Mouse (Mus musculus) stomach, embryonic 15.5 days (tissue): ENCODE measurements around the gene Cpsf7. TPM values are rescaled to one million over a fixed set of nuclear protein-coding genes. Genes with fewer than 3 reads are reported as not detected.

Source experiments
- ATAC-seq: fragments of 200-750 bp; cut with Nextera tagmentation; 2 replicates; pipeline ENCODE4 v1.8.0; 2017; ENCODE audit warnings: low read depth, moderate number of reproducible peaks, moderate TSS enrichment; ENCODE audit not compliant: insufficient read depth, low FRiP score
- H3K27ac ChIP-seq: fragments of 300-500 bp; sonication (generic); 2 replicates; pipeline ENCODE4 v1.5.1; 2015; ENCODE audit warnings: mild to moderate bottlenecking, inconsistent platforms
- H3K27me3 ChIP-seq: fragments of 300-500 bp; sonication (generic); replicated peaks from 2 replicates; pipeline ENCODE4 v1.6.1; 2015; ENCODE audit warnings: inconsistent platforms
- H3K36me3 ChIP-seq: fragments of 300-500 bp; sonication (generic); 2 replicates; pipeline ENCODE4 v1.6.1; 2015; ENCODE audit warnings: inconsistent platforms
- H3K4me1 ChIP-seq: fragments of 300-500 bp; sonication (generic); 2 replicates; pipeline ENCODE4 v1.6.1; 2015; ENCODE audit warnings: inconsistent platforms
- H3K4me2 ChIP-seq: fragments of 300-500 bp; sonication (generic); 2 replicates; pipeline ENCODE4 v1.6.1; 2015; ENCODE audit warnings: mild to moderate bottlenecking, inconsistent platforms
- H3K4me3 ChIP-seq: fragments of 300-500 bp; sonication (generic); replicated peaks from 2 replicates; pipeline ENCODE4 v1.5.1; 2015; ENCODE audit warnings: inconsistent platforms
- H3K9ac ChIP-seq: fragments of 300-500 bp; sonication (generic); 2 replicates; pipeline ENCODE4 v1.6.1; 2015; ENCODE audit warnings: inconsistent platforms
- H3K9me3 ChIP-seq: fragments of 300-500 bp; sonication (generic); 2 replicates; pipeline ENCODE4 v1.6.1; 2016; ENCODE audit warnings: inconsistent platforms
- WGBS: fragments of 180-500 bp; shearing (Covaris S2); methylation state at CpG from one replicate; pipeline ENCODE4 v1.1.7; 2015; 5-methylcytosine and 5-hydroxymethylcytosine counted together
- polyA plus RNA-seq: library from polyadenylated mRNA; unstranded; fragments of >200 nt; fragmentation: Nextera tagmentation; extraction: Ambion mirVana; gene quantifications from 2 replicates; pipeline ENCODE4 v1.2.1, GENCODE M21; 2015

The Cpsf7 gene
- polyA plus RNA-seq, 1 experiment from 2014 or later = 30.8 TPM

DNA sequence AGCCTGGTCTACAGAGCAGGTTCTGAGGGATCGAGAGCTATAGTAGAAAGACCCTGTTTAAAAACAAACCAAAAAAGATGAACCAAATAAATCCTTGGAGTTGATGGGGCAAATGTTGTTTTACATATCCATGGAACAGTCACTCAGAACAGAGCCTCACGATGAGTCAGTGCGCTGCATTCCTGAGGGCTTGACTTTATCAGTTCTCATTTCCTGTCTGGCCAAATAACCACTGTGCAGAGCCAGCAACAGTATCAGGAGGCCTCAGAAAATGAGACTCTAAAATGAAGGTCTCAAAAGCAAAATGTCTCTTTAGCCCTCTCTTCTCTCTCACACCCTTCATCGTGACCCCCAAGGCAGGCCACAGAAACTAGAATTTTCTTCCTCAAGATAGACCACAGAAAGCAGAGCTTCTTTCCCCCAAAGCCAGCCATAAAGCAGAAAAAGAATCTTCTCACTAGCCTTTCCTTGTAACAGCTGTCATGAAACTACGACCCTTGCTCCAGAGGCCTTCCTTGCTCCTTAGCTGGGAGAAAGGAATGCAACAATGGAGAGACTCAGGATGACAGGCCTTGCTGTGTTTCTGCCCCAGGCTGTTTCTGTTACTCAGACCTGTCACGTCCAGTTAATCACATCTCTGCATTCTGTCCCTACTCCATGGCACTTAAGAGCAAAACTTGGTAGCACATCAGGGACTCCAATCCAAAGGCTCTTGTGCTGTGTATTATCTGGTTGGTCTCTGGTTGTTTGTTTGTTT, 36.7 kb downstream of the Cpsf7 start:
- H3K36me3 ChIP-seq = no peaks in the 10 kb centered on the region
- no peak; the same call in 1 of the 2 replicates for ATAC-seq

DNA sequence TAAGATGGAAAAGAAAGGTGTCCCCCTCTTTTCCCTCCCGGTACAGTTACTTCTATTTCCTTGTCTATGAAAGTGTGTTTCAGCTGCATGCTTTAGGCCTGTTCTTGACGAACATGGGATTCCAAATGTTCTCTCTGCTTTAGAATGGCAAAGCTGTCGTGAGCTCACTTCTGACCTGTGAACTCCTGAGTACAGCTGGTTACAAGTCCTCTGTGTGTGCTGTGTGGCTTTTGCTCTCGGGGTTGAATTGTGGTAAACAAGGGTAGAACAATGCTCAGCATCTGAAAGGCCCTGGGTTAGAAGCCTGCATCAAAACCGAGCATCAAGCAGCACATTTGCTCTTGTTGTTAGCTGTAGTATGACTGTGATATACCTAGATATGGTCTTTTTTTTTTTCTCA, 37.3 kb downstream of the Cpsf7 start:
- Histone ChIP-seq H3K27ac (no peak overlapping the region), H3K4me1 (no peaks in the 10 kb centered on the region), H3K4me3 (no peak overlapping the region), H3K4me2 (no peak overlapping the region), H3K27me3 (no peaks in the 10 kb centered on the region), H3K9me3 (no peaks in the 10 kb centered on the region), H3K9ac (no peak overlapping the region), H3K36me3 (no peaks in the 10 kb centered on the region)
- ATAC-seq = no peak
- WGBS = 63% methylated on average over 5 of the region's 5 CpGs

More for the DNA sequence above, 36.7 kb downstream of the Cpsf7 start:
- H3K4me1 ChIP-seq = no peaks in the 10 kb centered on the region
- no peak overlapping the region for H3K27ac ChIP-seq
- no peaks in the 10 kb centered on the region for H3K9me3 ChIP-seq
- H3K9ac ChIP-seq = no peak overlapping the region
- H3K4me3 ChIP-seq = no peak overlapping the region
- 48% methylated on average over 6 of the region's 6 CpGs for WGBS
- H3K4me2 ChIP-seq = no peak overlapping the region
- no peaks in the 10 kb centered on the region for H3K27me3 ChIP-seq

DNA sequence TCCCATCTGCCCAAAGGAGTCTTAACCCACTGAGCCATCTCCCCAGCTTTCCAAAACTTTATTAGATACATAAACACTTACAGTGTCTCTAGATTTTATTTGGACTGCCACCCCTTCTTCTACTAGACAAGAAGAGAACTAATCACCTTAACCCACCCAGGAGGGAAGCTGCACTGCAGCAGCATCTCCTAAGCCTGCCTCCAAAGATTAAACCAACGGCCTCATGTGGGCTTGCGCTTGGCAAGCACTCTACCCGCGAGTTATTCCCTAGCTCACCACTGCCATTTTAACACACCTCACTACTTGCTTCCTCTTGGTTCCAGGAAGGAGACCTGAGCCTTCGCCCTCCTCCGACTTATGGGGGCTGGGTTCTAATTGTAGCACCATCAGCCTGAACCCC, 39.2 kb downstream of the Cpsf7 start:
- H3K9ac ChIP-seq = no peak overlapping the region
- ATAC-seq = no peak
- no peaks in the 10 kb centered on the region for H3K27me3 ChIP-seq
- H3K4me2 ChIP-seq = no peak overlapping the region
- no peaks in the 10 kb centered on the region for H3K9me3 ChIP-seq
- H3K27ac ChIP-seq = no peak overlapping the region
- no peaks in the 10 kb centered on the region for H3K4me1 ChIP-seq
- no peaks in the 10 kb centered on the region for H3K36me3 ChIP-seq
- 80% methylated on average over 6 of the region's 6 CpGs for WGBS
- H3K4me3 ChIP-seq = no peak overlapping the region

GRCm38 (mm10) chr19:10565217-10565616, 40.2 kb downstream of the Cpsf7 start:
- Histone ChIP-seq H3K4me2 (no peak overlapping the region), H3K27me3 (no peaks in the 10 kb centered on the region), H3K9ac (no peak overlapping the region), H3K9me3 (no peaks in the 10 kb centered on the region), H3K36me3 (no peaks in the 10 kb centered on the region), H3K4me1 (no peaks in the 10 kb centered on the region), H3K4me3 (no peak overlapping the region), H3K27ac (no peak overlapping the region)
- no peak for ATAC-seq
- WGBS = 52% methylated on average over 4 of the region's 4 CpGs

DNA sequence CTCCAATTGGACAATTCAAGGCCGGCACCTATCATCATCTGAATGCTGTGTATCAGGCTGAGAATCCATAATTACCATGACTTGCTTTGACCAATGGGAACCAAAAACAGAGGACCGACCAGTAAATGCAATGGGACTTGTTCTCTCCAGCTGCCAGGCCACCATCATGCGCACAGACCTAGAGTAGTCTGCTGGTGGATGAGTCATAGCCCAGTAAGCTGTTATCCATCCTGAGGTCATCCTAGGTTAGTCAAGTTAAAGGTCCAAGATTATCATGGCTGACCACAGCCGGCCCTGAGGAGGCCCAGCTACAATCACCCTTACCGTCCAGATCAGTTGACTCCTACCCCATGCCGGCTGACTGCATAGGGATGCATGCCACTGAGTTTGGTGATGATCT, 44.6 kb downstream of the Cpsf7 start:
- Histone ChIP-seq H3K27me3 (no peaks in the 10 kb centered on the region), H3K4me3 (no peak overlapping the region), H3K27ac (no peak overlapping the region), H3K9ac (no peak overlapping the region), H3K9me3 (no peaks in the 10 kb centered on the region), H3K4me1 (no peaks in the 10 kb centered on the region), H3K36me3 (peaks cover 19% of the 10 kb centered on the region), H3K4me2 (no peak overlapping the region)
- ATAC-seq = no peak
- 97% methylated on average over 6 of the region's 6 CpGs for WGBS

DNA sequence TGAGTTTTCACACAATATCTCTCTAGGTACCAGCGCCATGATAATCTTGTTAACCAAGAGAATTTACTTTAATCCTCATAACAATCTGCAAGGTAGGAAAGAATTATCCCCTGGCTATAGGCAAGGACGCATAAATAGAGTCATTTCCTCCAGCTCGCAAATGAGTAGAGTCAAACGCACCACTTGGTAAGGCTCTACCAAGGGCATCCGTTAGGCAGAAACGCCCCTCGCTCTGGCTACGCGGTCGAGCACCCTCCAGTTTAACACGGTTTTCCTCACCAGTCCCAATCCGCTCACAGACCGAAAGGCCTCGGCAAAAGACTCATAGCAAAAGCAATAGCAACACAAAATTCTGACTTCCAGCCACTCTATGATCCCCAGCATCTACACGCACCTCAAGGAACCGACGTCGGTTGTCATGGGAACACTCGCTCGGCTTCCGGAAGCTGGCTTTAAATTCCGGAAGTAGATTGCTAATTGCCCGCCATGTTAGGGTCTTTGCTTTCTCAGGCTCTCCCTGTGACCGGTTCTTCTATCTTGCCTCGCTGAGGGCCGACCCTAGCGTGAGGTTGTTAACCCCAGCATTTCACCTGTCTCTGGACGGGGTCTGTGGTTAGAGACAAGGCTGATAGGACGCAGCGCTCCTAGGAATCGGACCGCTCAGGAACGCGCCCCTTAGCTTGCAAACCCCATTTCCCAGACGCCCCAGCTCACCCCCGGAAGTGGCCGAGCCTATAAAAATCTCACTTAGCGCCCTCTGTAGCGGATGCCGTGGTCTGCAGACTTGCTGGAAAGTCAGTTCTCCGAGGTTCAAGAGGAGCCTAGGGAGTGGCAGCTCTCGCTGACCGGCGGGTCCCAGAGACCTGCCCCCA, 51.9 kb downstream of the Cpsf7 start, which contains the start of the genes Cyb561a3 and Tmem138:
Cyb561a3 (plus strand) TSS at position 483 of the 872 bp plus-strand sequence.
Tmem138 (minus strand) TSS at position 673 of the 872 bp plus-strand sequence.
- ATAC-seq = peak; percentile 93
- under 1% methylated on average over 44 of the region's 44 CpGs for WGBS
- Histone ChIP-seq H3K9ac (peak within 1 kb of the TSS; percentile 77), H3K4me2 (peak within 1 kb of the TSS; percentile 80), H3K27me3 (no peaks in the 10 kb centered on the region), H3K27ac (peak within 1 kb of the TSS; percentile 94), H3K36me3 (peaks cover 15% of the 10 kb centered on the region; the same call in 1 of the 2 replicates), H3K4me1 (peaks cover 15% of the 10 kb centered on the region; the same call in 1 of the 2 replicates), H3K9me3 (no peaks in the 10 kb centered on the region), H3K4me3 (peak within 1 kb of the TSS; percentile 74)

DNA sequence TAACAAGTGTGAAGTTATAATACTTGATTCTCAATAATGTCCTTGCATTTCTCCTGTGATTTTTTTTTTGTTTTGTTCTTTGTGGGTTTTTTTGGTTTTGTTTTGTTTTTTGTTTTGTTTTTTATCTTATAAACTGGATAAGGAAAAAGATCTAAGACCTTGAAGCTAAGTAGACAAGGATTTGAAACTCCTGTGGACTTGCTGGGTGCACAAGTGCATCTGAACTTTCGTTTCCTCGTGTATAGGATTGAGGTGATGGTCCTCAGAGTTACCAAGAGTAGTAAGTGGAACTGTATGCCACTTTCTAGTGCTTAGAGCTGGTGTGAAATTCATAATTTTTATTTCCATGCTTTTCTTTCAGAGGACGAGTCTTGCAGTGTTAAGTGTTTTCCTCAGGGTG, 55.0 kb downstream of the Cpsf7 start:
- Histone ChIP-seq H3K4me1 (peaks cover 15% of the 10 kb centered on the region; the same call in 1 of the 2 replicates), H3K27me3 (no peaks in the 10 kb centered on the region), H3K9me3 (no peaks in the 10 kb centered on the region), H3K4me3 (no peak overlapping the region), H3K27ac (no peak overlapping the region), H3K36me3 (no peaks in the 10 kb centered on the region), H3K9ac (no peak overlapping the region), H3K4me2 (no peak overlapping the region)
- no peak for ATAC-seq
- 76% methylated on average over 3 of the region's 3 CpGs for WGBS

DNA sequence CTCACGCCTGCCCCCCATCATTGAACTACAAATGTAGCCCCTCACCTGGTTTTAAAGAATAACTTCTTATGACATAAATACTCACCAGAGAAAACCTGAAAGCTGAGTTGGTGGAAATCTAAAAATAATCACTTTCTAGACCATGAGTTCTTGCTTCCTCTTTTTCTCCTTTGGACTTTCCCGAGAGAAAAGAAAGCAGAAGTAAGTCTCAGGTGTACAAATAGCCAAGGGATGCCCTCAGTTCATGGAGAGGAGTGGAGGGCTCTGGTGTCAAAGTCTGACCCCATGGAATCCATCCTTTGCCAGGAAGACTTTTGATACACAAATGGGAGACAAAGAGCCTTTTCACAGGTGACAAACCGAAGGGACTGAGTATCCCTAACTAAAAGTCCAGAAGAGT, 55.7 kb downstream of the Cpsf7 start:
- 69% methylated on average over 3 of the region's 3 CpGs for WGBS
- no peak overlapping the region for H3K27ac ChIP-seq
- no peak for ATAC-seq

GRCm38 (mm10) chr19:10581984-10582383, 56.9 kb downstream of the Cpsf7 start:
- 75% methylated on average over 6 of the region's 6 CpGs for WGBS

More for the DNA sequence above, 55.7 kb downstream of the Cpsf7 start:
- no peaks in the 10 kb centered on the region for H3K9me3 ChIP-seq
- H3K27me3 ChIP-seq = no peaks in the 10 kb centered on the region
- H3K4me2 ChIP-seq = no peak overlapping the region
- peaks cover 15% of the 10 kb centered on the region; the same call in 1 of the 2 replicates for H3K4me1 ChIP-seq
- no peaks in the 10 kb centered on the region for H3K36me3 ChIP-seq
- H3K9ac ChIP-seq = no peak overlapping the region
- H3K4me3 ChIP-seq = no peak overlapping the region

GRCm38 (mm10) chr19:10583550-10584146, 58.6 kb downstream of the Cpsf7 start:
- H3K36me3 ChIP-seq = no peaks in the 10 kb centered on the region; the same call in 1 of the 2 replicates
- ATAC-seq = no peak
- H3K27me3 ChIP-seq = no peaks in the 10 kb centered on the region
- 71% methylated on average over 7 of the region's 7 CpGs for WGBS
- no peak overlapping the region for H3K4me3 ChIP-seq
- H3K4me1 ChIP-seq = peaks cover 3% of the 10 kb centered on the region; the same call in 1 of the 2 replicates
- no peak overlapping the region for H3K4me2 ChIP-seq
- no peak overlapping the region for H3K27ac ChIP-seq
- H3K9me3 ChIP-seq = no peaks in the 10 kb centered on the region
- no peak overlapping the region for H3K9ac ChIP-seq

More at GRCm38 (mm10) chr19:10581984-10582383, 56.9 kb downstream of the Cpsf7 start:
- no peaks in the 10 kb centered on the region for H3K9me3 ChIP-seq
- no peak overlapping the region for H3K4me3 ChIP-seq
- peaks cover 11% of the 10 kb centered on the region; the same call in 1 of the 2 replicates for H3K4me1 ChIP-seq
- ATAC-seq = no peak
- no peaks in the 10 kb centered on the region for H3K27me3 ChIP-seq
- H3K4me2 ChIP-seq = no peak overlapping the region
- no peak overlapping the region for H3K9ac ChIP-seq
- no peak overlapping the region for H3K27ac ChIP-seq
- H3K36me3 ChIP-seq = no peaks in the 10 kb centered on the region

- no peaks in the 10 kb centered on the region; the same call in 1 of the 2 replicates for H3K36me3 ChIP-seq
- 77% methylated on average over 8 of the region's 8 CpGs for WGBS
- H3K4me1 ChIP-seq = no peaks in the 10 kb centered on the region
- no peak overlapping the region for H3K27ac ChIP-seq
- ATAC-seq = peak; percentile 40
- H3K4me3 ChIP-seq = no peak overlapping the region
- no peak overlapping the region for H3K9ac ChIP-seq
- no peaks in the 10 kb centered on the region for H3K9me3 ChIP-seq
- H3K27me3 ChIP-seq = no peaks in the 10 kb centered on the region
- no peak overlapping the region for H3K4me2 ChIP-seq
These were observed 60.0 kb downstream of the Cpsf7 start for GRCm38 (mm10) chr19:10585112-10585511.
